Mouse (Mus musculus): ENCODE results near the gene Tbccd1.

The Tbccd1 gene

DNA sequence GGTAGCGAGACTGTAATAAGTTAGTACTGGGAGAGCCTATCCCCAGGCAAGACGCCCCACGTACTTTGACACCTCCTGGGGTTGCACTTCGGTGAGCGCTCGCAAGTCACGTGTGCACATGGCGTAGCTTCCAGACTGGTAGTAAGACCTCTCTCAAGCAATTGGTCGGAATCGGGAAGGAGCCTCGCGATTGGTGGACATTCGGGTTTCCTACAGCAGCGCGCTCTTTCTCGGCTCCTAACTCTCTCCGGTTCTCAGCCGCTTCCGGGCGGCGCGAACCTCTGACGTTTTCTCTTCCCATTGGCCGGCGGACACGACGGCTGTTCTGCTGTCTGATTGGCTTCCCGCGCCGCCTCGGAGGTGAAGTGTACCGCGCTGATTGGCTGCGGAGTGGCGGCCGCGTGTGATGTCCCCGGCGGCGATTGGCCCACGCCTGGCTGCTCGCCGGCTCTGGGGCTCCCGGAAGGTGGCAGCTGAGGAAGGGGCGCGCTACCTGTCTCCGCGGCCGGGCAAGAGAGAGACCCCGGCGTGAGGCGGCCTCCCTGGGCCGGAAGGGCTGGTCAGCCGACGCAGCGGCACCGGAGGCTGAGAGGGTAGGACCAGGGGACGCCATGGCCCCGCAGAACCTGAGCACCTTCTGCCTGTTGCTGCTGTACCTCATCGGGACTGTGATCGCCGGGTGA lies at the start of gene Tbccd1, which contains the start of gene Dnajb11:
Tbccd1 (minus strand) TSS at position 239 of the 683 bp plus-strand sequence.
Dnajb11 (plus strand) TSS at position 415 of the 683 bp plus-strand sequence.
- peak; percentile 99 for DNase-seq (ENCODE audit: extremely low read depth, low read depth)

DNA sequence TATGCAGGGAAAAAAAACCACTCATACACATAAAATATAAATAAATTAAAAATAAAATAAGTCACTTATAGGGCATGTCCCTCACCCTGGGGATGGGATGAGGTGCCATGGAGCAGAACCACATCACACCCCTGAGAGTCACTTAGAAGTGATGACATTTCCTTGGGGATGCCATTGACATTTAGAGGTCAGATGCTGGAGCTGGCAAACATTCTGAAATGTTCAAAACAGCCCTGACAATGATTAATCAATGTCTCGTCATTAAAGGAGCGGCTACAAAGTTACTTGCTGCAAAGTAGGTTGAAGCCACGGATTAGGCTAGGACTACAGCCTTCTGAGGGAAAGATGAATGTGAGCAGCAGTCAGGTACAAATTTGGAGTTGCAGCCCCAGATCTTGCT lies 43.9 kb upstream of the Tbccd1 start:
- DNase-seq (ENCODE audit: extremely low read depth, low read depth) = no peak

DNA sequence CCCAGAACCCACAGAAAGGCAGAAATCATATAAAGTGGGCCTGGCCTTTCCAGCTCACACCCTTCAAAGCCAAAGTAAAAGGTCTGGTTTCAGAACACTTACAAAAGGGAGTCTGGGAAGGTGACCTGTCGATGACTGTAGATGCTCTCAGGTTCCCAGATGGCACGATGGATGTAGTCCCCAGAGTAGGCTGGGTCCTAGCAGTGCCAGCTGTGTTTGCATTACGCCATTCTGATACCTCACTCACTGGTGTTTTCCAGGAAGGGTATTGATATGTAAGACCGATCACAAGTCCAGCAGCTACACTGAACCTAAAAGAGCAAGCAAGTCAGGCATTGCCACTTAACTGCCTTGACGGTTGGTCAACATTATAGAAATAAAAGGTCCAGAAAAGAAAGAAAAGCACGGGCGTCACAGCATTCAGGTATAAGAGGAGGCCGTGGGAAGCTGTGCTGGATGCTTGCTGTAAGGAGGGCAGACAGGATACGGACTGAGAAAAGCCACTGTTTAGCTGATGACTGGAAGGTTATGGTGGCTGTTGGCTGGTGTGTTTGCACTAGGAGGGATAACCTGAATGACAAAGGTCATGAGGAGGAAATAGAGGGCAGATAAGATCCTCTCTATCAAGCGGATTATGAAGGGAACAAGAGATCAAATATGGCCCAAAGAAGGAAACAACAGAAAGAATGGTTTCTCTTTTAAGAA lies 42.5 kb upstream of the Tbccd1 start:
- no peak for DNase-seq (ENCODE audit: extremely low read depth, low read depth)

DNA sequence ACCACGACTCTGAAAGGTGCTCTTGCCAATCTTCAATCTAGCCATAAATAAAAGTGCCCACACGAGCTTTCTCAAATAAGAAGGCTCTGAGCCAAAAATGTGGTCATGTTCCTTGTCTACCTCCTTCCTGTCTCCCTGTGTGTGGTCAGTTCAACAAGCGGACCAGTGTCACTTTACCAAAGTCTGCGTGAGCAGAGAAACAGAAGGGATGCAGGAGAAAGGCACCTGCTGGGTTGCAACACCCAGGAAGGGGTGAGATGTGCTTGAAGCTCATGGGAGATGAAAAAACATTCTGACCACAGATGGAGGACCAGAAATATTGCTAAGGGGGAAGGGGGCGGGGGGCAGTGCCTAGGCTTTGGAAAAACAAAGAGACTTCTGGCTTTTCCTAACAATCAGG lies 41.9 kb upstream of the Tbccd1 start:
- DNase-seq (ENCODE audit: extremely low read depth, low read depth) = no peak

DNA sequence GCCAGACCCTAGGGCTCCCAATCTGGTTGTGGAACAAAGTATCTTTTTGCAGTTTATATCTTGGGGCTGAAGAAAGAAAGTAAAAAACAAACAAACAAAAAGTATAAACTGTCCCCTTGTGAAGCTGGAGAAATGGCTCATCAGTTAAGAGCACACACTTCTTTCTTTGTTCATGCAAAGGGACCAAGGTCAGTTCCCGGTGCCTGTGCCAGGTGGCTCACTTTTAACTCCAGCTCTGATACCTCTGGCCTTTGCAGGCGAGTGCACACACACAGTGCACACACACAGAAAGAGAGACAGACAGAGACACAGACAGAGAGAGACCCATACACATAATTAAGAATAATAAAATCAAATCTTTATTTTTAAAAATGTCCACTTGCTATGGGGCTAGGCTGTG lies 39.1 kb upstream of the Tbccd1 start:
- DNase-seq (ENCODE audit: extremely low read depth, low read depth) = no peak

DNA sequence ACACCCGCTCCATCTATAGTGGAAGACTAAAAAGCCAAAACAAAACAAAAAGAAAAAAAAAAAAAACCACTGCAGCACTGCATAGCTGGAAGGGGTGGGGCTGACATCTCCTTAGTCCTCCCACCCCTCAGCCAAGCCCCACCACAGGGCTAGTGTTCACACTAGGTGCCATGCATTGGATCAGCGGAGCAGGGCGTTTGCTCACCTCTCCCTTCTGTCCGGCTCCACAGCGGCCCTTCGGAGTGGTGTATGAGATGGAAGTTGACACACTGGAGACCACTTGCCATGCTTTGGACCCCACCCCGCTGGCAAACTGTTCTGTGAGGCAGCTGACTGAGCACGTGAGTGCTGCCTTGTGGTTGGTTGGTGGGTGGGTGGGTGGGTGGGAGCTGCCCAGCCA lies 36.6 kb upstream of the Tbccd1 start:
- no peak for DNase-seq (ENCODE audit: extremely low read depth, low read depth)

DNA sequence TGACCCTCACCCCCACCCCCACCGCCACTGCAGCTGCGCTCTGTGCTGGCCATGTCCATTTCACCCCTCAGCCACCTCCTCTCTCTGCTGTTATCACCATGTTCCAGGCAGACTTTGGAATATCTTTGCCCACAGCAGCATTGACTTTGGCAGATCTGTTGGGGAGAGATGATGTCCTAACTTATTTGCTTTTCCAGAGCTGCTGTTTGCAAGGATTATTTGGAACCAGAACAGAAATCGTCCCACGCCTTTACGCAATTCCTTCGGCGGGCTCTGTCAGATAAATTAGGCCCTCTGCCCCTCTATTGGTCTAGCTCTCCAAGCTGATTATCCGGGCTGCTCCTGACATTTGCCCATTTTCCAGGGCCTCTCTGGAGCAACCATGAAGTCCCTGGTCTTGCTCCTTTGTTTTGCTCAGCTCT lies 34.3 kb upstream of the Tbccd1 start:
- no peak for DNase-seq (ENCODE audit: extremely low read depth, low read depth)

DNA sequence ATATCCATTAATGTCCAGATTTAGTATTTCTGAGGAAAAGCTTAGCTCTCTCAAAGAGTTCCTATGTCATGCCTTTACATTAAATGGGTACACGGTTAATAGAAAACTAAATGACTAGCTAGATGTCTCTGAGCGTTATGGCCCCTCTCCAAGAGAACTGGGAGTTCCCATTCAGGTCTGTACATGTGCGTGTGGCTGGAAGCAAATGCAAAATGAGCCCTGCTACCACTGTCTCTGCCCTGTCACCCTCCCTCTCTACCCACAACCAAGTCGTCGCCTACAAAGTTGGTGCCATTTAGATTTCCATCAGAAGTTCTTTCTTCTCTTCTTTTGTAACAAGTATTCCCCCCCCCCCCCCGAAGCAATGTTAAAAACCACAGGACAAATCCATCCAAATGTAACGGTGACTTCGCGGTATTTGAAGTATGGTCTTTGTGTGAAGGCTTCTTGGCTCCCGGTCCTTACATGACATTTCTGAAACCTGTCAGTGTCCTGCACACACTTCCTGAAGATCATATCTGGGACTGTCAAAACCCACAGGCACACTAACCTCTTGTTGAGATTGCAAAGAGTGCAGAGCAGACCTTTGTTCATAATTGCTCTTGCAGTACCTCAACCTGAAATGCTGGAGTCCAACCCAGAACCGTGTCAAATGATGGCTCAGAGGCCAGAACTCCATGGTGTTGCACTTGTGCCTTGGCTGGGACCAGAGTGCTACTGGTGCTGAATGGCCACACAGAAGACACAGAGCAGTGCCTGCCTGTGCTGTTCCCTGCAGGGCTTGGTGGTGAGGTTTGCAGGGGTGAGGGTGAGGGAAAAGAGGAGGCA lies 33.4 kb upstream of the Tbccd1 start, which contains the start of gene Ahsg:
Ahsg (plus strand) TSS at position 595 of the 828 bp plus-strand sequence.
- no peak for DNase-seq (ENCODE audit: extremely low read depth, low read depth)

DNA sequence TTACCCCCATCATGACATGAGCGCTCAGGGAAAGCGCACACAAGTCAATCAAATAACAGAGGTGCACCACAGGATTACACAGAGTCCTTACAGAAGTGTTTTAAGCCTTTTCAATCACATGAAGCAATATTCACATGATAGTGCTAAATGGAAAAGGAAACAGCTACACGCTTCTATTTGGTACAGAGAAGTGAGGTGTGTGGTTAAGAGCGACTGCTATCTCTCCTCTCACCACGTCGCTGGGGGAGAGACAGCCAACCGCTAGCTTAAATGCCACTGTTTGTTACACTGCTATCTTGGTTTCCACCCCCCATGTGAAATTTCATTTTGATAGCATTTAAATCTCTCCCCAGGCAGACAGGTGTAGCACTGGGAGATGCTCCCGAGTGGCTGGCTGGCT lies 32.2 kb upstream of the Tbccd1 start:
- DNase-seq (ENCODE audit: extremely low read depth, low read depth) = no peak

DNA sequence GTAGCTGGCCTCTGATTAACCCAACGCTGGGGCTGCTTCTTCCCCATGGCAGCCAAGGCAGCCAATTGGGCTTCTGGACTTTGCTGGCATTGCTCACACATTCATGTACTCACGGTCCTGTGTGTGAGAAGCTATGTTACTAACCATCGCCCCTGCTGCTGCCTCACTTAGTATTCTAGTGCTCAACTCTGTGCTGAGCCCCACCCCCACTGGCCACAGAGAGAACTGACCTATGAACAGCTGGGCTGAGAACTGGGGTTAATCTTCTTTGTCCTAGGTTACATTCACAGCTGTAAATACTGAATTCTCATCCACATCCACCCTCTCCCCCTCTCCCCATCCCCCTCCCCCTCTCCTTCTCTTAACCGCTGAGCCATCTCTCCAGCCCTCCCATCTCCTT lies 31.4 kb upstream of the Tbccd1 start:
- DNase-seq (ENCODE audit: extremely low read depth, low read depth) = no peak

DNA sequence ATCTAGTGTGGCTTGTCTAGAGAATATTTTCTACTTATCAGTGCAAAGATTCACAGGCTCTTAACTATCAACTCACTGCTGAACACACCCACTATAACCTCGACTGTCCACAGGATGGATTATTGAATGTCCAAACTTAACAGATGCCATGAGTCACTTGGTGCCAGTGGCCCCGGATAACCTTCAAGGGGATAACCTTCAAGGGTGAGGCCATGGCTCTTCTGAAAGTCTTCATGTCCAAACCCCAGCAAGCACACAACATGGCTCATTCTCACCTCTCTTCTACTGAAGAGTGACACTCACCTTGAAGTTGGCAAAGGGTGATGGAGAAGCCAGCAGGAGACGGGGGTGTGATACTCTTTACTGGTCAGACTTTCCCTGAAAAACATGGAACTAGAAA lies 29.3 kb upstream of the Tbccd1 start:
- no peak for DNase-seq (ENCODE audit: extremely low read depth, low read depth)

DNA sequence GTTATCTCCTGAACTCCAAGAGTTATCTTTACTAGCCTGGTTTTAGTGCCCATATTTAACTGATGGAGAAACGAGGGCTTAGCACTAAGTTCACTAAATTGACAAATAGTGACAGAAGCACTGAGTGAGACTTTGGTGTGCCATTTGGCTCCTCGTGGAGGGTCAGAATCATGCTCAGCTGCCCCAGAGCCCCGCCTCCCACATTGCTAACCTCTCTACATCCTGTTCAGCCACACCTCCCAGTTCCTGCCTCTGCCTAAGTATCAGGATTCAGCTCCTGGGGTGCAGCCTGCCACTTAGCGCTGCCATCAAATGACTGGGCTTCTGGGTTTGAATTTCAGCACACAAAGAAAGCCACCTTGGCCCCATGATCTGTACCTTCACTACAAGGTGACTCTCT lies 27.9 kb upstream of the Tbccd1 start:
- no peak for DNase-seq (ENCODE audit: extremely low read depth, low read depth)

DNA sequence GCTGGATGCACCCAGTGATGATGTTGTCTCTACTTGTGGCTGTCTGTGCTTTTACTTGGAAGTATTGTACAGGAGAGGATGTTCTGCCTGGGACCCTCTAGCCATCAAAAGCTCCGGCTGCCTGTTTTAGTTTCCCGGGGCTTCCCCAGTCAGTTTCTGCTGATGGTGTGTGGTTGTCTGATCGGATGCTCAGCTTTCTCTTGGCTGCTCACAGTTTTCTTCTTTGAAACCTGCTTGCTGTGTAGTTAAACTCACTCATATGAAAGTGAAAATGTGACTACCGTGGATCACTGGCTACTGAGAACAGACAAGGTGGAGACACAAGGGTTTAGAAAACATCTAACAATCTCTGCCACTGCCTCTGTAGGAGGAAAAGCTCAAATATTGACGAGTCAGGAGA lies 26.0 kb upstream of the Tbccd1 start:
- DNase-seq (ENCODE audit: extremely low read depth, low read depth) = no peak

DNA sequence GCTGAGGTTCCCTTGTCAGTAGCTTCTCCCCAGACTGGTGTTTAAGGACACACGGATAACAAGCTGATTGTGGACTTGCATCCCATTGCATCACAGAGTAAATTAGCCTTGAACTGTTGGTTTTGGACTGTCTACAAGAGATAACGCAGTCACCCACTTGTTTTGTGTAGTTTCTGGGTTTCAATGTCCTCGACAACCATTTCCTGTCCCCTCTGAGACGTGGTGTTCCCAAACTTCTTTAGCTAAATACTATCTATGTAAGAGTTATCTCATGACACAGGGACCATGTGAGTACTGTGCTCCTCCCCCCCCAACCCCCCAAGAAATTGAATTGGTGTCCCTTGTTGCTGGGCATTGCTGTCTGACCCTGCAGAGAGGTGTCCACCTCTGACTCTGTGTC lies 24.0 kb upstream of the Tbccd1 start:
- peak; percentile 45 for DNase-seq (ENCODE audit: extremely low read depth, low read depth)

DNA sequence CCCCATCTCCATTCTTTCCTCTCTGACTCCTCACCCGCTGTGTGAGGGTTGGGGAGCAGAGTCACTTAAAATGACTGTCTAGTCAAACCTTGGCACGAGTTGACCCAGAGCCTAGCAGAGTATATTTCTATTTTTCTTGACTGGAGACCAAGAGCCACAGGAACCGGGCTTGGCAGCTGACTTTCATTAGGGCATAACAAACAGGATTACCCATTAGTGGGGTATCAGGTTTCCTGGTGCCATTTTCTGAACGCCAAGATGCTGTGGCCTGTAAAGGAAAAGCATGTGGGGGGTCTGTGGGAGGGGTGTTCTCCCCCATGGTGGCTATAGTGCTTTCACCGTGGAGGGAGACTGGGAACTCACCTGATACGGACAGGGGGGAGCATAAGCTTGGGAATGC lies 23.4 kb upstream of the Tbccd1 start:
- no peak for DNase-seq (ENCODE audit: extremely low read depth, low read depth)

DNA sequence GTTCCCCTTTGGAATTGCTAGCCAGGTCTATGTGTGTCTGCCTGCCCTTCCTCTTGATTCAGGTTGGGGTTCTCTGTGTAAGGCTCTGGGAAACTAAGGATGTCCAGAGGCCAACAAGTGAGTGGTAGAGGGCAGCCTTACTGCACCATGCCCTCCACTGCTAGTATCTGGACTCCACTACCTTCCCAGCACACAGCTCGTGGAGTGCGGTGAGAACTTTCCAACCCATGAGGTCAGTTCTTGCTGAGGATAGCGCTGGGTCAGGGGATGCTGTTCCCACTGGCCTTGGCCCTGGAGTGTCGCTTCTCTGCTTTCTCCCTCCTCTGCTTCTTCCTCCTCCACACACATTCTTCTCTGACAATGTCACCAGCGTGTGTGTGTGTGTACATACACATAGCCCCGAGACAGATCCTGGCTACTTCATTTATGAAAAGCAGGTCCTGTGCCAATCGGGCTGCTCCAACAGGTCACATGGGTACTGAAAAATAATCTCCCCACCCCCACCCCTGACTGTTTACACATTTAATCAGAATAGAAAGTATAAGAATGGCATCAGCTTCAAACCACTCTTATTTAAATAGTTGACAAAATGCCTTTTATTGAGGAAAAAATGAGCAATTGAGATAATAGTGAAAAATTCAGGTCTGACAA lies 22.6 kb upstream of the Tbccd1 start:
- DNase-seq (ENCODE audit: extremely low read depth, low read depth) = no peak

DNA sequence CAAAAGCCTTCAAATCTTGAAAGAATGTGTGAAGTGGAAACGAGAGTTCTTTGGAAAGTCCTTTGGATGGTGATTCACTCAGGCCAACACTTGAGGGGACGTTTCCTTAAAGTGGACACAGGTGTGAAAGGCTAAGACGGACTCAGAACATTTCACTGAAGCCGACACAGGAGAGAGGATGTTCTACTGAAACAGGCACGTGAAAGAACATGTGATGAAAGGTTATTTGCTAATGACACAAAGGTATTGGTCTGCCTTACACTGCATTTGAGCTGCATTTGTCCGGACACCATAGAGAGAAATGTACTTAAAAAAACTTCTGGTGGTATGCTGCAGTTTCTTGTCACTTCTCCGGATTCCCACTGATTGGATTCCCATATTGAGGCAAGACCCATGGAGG lies 21.2 kb upstream of the Tbccd1 start:
- no peak for DNase-seq (ENCODE audit: extremely low read depth, low read depth)

DNA sequence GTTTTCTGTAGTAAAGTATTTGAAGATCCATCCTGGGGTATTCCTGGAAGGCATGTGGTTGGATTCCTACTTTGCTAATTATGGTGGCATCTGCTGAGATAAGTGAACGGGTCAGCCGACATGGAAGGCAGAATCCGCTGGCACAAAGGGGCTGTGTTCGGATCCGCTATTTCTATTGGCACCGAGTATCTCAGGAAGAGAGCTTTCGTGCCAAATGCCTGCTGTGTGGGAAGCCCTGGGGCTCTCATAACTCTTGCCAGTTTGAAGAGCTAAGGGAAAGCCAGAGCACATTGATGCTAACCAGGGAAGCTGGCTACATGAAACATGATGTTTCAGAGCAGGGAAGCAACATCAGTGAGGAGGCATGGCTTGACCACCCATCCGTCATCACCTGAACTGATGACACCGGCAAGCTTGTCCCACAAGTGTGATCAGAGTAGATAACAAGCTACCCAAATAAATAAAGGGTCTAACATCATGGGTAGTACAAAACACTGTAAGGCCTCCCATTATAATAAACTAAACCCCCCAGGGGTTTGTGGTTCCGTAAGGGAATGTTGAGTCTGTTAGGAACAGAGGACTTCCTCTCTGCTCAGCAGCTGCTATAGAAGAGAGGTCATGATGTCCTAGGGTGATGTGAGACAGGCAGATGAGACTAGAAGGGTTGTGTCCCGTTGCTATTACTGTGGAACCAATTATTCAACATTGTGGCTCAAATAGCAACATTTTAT lies 20.4 kb upstream of the Tbccd1 start:
- no peak for DNase-seq (ENCODE audit: extremely low read depth, low read depth)

DNA sequence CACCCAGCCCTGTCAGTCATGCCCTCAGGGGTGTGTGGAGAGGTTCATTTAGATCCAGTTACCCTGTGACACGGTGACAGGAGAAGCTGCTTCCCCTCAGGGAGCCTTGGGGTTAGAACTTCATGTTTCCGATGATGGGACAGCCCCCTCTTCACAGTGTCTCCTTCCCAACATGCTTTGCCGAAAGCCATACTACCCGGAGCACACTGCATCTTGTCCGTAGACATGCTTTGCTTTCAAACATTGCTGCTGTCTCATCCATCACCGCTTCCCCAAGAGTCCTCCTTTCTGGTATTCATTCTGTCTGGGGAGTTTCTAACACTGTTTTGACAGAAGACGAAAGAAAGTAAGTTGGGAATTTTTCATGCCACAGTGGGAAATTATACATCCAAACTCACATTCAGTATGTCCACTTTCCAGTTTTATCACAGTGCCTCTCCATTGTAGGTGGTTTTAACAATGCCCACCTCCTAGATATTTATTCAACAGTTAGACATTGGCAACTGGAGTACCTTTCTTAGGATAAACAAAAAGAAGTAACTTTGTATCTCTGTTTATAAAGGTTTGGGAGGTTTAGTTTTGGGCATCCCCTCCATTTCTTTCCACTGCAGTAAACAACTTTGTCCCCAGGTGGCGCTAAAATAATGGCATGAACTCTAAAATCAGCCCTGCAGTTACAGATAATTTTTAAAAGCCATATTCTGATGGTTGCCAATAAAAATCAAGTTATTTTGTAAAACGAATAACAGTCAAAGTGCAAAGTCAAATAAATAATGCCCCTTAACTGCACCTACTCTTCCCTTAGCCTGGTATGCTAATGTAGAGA lies 19.0 kb upstream of the Tbccd1 start:
- no peak for DNase-seq (ENCODE audit: extremely low read depth, low read depth)

DNA sequence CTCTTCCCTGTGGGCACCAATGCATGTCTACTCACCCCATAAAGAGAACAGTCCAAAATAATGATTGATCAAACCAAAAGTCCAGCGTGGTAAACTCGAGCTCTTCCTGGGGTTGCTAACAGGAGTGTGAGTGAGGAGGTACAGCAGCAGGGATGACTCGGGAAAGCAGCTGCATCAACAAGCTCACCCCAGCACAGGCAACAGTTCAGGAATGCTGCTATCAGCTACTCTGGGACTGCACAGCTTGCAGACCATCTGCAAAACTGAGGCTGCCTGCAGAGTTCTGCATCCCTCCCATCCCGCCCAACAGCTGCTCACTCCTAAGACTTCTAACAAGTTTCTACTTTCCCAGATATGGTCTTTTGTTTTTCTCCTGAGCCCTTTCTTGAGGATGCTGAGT lies 15.9 kb upstream of the Tbccd1 start:
- no peak for DNase-seq (ENCODE audit: extremely low read depth, low read depth)

All from MEL-GATA-1-ER (cell line).